Mouse (Mus musculus) brain, embryonic 18.5 days (tissue): ENCODE results near the gene Ttc39d.
A peak's percentile ranks its signal among the peaks of the same experiment; 100 is the strongest.
"Not testable (repeated sequence)": the region's sequence is repeated elsewhere in the genome, so short reads cannot be mapped to it uniquely, and the experiment has no call there.

Source experiments
- DNase-seq: peaks from one replicate; pipeline ENCODE4 v3.0.0-alpha.2; 2012; ENCODE audit warnings: low read depth, low spot score

The Ttc39d gene

DNA sequence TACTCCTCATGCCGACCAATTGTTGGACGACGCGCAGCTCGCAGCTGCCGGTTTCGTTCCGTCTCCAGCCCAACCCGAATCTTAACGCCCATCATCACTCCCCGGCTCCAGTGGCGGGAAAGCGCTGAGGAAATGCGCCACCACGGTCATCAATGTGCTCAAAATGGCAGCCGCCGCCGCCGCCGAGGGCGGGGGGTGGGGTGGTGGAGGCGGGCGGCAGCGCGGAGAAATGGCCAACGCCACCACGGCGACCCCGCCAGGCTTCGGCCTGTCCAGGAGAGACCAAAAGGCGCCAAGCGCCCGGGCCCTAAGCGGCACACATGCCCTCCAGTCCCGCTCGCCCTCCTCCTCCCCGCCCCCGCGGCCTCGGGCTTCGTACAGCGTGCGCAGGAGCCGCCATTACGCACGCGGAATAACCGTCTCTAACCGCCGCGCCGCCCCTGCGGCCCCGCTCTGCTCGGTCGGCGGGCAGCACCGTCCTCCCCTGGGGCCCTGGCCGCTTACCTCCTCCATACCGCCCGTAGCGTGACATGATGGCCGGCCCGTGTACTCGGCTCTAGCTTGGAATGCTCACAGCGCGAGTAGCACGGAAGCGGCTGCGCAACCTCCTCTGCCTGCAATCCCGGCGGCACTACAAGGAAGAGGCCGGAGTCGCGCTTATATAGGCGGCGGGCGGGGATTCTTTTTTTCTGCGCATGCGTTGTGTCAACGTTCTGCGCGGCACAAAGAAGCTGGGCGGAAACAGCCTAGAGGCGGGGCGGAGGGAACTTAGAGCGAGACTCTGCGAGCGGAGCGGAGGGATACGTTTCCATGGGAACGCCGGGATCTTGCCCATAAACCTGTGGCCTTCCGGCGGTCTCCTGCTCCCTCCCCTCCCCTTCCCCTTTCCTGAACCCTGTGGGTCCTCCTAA lies at the start of gene Ttc39d, which contains the start of gene Srsf7:
Gene Ttc39d, plus strand, starts transcription at position 790 of the 911 bp plus-strand sequence.
Gene Srsf7, minus strand, starts transcription at position 637 of the 911 bp plus-strand sequence.
- peak; percentile 96 for DNase-seq

DNA sequence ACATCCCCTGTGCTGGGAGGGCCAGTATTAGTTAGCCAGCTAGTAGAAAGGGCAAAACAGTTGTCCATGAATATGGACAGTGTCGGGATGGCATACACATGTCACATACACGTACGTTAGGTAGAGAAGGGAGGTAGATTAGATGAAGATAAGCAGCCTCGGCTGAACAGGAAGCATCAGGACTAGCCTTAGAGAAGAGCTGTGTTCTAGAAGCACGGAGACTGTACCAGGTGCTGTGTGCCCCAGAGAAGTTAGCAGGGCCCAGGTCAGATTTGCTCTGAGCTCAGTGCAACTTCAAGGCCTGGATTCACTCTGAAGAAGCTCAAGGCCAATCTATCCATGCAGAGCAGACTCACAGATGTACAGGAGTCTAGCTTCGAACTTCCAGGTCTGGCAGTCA lies 49.8 kb upstream of the Ttc39d start:
- DNase-seq, result no peak

DNA sequence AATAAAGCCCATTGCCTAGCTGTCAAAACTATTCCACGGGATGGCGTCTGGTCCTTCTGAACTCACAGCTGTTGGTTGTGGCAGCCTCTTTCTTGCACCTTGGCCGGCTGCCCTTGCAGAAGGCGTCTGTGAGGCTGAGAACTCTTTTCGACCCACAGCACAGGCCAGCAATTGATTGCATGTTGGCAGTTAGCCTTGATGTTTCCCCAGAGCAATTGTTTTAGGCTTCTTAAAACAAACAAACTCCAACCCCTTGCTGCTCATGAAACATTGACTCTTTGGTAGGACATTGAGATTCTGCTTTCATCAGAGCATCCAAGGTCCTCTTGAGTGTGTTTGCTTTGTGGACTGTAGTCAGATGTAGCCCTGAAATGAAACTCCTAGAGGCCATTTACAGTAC lies 46.8 kb upstream of the Ttc39d start:
- peak; percentile 49 for DNase-seq

DNA sequence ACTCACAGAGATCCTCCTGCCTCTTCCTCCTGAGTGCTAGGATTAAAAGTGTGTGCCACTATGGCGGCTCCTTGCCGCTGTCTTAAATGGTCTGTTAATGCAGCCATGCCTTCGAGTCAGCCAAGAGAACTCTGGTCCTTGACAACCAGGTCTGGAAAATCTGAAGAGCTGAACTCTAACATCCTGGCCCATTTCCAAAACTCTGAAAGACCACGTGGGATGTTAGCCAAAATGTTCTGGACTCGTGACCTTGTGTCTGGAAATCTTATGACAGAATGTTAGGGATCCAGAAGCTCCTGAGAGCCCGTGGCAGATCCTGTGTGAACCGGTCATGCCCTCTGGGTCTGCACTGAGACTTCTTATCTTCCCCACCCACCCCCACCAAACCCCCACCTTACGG lies 43.3 kb upstream of the Ttc39d start:
- DNase-seq, result no peak

DNA sequence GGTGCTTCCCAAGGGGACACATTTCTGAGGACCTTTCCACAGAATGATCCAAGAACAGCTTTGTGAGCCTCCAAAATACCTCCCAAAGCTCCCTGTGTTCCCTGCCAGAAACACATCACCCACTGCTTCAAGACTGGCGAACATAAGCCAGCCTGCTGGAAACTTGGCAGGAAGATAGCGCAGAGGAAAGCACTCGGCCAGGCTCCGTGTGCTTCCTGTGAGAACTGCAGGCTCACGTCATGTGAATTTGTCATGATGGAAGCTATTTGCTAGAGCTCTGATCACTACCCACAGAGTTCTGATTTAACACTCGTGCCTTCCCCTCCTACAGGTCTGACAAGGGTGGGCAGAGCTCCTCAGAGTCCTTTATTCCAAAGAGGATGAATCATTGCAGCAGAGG lies 41.5 kb upstream of the Ttc39d start:
- peak; percentile 60 for DNase-seq

DNA sequence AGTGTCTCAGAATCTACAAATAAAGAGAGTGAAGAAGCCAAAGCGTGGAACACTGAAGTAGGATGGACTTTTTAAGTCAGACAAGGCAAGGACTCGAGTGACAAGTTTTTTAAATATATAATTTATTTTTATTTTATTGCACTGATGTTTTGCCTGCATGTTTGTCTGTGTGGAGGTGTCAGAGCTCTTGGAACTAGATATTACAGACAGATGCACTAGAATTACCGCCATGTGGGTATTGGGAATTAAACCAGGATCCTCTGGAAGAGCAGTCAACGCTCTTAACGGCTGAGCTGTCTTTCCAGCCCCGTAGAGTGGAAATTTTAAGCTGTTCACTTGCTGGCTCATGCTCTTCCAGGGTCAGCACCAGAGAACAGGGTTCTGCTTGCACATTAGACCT lies 40.9 kb upstream of the Ttc39d start:
- DNase-seq, result no peak

DNA sequence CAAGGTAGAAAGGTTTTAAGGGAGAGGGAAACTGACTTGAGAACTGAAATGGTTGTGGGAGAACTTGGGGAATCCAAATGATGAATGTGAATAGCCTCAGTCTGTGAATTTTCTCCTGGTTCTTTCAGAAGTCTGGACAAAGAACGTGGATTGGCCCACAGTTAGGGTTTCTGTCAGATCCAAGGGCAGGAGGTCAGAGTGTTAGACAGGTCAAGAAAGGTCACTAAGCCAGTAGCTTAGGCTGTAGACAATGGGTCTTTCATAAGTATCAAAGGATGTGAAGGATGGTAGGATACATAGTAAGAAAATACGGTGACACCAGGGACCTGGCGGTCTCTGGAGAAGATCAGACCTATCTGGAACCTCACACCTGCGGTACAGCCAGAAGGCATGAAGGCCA lies 39.8 kb upstream of the Ttc39d start:
- no peak for DNase-seq

DNA sequence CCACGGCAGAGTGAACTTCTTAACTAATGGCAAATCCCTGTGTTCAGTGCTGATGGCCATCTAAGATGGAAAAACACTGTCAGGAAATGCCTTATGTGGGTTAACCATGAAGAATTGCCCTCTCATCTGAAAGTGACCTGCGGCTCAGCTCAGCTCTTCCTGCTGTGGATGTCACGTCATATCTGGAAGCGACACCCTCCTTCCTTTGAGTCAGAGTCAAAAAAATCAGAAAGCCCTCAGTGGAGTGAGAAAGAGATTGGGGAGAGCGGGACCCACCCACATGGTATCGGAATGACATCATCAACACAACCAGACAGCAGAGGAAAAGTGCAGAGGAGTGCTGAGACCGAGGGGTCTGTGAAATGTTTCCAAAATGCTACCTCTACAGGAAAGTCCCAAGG lies 39.4 kb upstream of the Ttc39d start:
- DNase-seq, result no peak

DNA sequence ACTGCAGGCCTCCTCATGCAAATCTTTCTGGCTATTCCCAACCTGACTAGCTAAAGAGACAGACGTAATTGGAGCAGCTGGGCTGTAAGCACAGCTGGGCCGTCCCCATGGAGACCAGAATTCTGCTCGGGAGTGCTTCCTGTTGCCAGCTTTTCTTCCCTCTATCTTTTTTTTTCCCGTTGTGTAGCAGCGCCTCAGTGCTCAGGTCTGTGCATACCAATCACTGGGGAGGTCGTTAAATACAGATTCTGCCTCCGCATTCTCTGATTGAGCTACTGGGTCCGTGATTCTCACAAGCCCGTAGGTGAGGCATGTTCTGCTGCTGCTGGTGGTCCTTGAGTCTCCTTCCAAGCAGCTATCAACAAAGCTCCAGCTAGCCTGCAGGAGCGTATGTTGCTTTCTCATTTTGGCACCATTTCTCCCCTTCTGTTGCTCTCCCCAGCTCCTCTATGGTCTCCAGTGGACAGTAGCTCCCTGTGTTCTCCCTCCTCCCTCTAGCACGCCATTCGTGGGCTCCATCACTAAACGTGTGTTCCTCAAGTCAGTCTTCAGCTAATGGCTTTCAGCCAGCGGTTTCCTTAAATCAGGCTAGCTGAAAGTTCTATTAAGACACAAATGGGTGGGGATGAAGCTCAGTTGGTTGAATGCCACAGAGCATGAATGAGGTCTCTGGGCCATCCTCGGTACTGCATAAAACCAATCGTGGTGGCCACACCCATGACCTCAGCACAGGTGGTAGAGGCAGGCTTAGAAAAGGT lies 38.7 kb upstream of the Ttc39d start:
- peak; percentile 69 for DNase-seq

DNA sequence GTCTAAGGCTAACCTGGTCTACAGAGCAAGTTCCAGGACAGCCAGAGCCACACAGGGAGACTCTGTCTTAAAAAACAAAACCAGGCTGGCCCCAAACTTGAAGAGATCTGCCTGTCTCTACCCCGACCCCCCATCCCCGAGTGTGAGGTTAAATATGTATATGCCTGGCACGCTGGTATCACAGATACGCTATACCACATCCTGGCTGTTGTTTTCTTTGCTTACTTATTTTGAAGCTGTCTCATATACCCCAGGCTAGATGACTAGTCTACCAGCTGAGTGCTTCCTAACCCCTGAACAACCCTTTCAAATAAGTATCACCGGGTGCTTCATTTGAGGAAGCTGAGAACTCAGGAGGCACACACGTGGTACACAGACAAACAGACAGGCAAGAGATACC lies 37.5 kb upstream of the Ttc39d start:
- DNase-seq, result no peak

DNA sequence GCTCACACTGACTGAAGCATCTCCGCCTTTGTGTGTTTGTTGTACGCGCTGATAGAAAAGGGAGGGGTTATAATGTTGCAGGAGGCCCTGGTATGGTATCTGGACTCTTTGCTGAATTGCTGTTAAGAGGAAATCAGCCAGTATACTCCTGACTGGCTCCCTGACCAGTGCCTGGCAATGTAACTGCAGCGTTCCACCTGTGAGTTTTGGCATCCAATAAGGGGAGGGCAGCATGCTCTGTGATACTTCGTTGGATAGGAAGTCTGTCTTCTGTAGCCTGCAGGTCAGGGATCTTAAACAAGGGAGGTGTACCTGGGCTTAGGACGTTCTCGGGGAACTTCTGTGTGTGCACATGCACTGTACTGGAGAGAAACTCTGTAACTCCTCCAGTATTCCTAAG lies 36.3 kb upstream of the Ttc39d start:
- no peak for DNase-seq

DNA sequence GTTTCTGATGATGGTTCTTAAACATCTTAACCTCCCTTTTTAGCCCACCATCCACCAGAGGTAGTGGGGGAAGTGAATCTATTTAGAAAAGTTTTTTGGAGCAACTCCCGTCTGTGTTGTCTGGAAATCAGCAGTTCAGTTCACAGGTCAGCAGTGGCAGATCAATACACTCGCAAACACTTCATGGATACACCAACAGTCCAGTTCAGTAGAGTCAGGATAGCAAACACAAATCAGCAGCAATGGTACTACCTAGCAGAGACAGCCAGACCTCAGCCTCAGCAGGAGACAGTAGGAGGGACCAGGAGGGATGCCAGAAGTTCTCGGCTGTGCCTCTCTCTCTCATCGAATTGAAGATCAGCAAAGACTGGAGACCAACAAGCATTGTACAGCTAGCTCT lies 35.3 kb upstream of the Ttc39d start:
- DNase-seq, result no peak

DNA sequence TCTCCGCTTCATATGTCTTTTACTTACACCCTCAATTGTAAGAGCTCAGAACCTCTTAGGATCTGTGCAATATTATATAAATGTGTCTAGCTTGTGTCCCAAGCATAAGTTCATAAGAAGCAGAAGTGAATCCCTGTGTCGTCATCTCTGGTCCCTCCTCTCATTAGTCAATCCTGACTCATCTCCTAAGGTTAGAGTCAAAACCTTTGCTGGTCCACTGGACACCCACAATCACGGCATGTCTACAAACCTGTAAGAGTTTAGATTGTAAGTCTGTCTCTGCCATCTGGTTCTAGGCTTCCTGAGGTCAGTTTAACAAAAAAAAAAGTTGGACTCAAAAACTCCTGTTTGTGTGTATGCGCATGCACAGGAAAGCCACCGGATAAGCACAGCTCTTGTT lies 34.5 kb upstream of the Ttc39d start:
- DNase-seq, result no peak

DNA sequence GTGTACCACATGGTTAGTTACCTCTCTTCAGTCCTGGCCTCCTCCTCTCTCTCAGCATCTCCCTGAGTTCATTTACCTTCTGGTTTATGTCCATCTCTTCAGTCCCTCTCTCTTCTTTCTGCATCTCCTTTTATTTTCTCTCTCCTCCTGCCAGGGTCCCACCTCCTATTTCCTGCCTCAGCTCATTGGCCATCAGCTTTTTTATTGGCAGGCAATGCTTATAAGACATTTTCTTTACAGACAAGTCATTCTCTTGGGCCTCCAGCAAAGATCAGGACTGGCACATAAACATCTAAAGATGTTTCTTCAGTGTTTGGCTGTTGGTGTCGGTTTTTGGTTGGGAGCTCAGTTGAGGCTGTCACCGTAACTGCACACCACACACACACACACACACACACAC lies 33.6 kb upstream of the Ttc39d start:
- DNase-seq, result no peak

DNA sequence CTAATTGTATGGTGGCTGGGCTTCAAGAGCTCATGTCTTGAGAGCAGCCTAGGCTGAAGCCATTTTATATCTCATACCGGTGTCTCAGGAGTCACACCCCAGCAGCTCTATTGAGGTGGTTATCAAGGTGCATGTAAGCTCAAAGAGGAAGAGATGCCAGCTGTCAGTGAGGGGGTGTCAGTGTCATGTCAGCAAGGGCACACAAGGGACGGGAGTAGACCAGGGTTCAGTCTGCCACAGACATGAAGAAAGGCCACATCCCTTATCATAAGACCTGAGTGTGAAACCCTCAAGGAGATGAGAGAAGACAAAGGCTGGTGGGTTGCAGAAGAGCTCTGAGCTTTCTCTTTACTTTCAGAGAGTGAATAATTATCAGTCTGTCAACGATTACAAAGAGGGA lies 33.1 kb upstream of the Ttc39d start:
- DNase-seq, result no peak

DNA sequence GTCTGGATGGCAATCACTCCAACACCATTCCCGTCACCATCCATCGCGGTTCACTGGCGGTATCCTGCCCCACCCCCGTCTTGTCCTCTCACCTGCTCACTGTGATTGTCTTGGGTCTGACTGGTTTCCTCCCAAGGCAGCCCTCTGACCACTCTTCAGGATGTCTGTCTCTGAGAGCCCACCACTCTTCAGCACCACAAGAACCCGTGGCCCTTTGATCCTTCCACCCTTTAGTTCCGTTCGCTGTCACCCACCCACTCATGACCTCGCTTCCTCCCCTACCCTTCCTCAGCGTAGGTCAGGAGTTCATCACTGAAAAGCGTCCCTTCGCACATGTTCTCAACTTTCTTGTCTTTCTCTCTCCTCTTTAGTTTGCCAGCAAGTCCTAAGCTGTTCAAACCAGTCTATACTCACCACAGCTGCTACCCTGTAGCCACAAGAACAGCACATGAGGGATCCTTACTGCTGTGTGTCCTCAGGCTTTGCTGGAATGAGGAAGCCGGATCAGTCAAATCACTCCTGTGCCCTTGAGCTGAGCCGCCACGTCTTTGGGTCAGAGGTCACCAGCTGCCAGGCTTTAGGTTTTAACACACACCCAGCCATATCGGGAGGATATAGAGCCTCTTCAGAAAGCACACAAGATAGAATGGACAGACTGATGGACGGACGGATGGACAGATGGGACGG lies 32.4 kb upstream of the Ttc39d start:
- DNase-seq, result no peak

DNA sequence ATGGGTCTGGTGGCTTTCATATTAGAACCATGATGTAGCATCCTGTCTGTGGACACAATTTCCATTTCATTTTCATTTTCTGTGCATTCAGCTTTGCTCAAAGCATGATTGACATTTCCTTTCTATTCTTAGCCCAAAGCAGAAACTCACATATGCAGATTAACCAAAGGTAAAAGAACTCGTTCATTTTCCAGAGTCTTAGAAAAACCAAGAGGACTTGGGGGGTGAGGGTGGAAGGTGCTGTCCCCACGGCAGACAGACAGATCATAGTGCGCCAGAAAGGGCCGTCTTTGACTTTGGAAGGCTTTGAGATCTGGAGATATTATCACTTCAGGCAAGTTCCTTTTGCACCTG lies 31.9 kb upstream of the Ttc39d start:
- DNase-seq, result no peak

DNA sequence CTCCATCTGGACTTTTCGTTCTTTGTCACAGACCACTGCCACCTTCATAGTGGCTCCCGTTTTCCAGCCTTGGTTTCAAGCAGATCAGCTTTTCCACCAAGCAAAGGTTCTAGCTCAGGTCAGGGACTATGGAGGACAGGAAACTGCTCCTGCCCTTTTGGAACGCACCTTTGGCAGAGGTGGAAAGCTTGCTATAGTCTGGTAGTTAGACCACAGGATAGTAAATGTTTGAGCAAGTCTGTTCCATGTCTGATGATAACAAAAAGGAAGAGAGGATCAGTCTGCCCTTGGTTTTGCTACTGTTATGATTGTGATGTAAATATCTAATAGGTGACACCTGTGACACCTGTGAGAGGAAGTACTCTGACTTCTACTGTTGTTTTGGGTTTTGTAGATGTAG lies 31.3 kb upstream of the Ttc39d start:
- no peak for DNase-seq

DNA sequence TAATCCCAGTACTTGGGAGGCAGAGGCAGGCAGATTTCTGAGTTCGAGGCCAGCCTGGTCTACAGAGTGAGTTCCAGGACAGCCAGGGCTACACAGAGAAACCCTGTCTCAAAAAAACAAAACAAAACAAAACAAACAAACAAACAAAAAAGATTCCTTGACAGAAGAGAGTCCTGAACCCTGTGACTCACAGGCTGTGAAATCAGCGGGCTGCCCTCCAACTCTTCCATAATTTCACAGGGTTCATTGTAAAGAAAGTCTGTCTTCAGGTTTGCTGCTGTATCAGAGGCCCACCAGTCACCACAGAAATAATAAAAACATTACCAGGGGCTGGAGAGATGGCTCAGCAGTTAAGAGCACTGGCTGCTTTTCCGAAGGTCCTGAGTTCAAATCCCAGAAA lies 28.4 kb upstream of the Ttc39d start:
- not testable (repeated sequence) for DNase-seq

DNA sequence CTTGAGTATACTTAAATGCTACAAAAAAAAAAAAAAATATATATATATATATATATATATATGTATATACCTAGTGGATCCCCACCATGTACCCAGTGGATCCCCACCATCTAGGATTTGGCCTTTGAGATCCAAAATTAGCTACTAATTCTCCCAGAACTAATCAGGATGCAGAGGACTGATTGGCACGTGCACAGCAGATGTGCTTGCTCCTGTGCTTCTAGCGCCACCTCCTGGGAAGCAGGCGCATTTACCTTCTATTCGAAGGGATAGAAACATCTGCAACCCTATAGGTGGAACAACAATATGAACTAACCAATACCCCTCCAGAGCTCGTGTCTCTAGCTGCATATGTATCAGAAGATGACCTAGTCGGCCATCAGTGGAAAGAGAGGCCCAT lies 27.3 kb upstream of the Ttc39d start:
- no peak for DNase-seq

DNA sequence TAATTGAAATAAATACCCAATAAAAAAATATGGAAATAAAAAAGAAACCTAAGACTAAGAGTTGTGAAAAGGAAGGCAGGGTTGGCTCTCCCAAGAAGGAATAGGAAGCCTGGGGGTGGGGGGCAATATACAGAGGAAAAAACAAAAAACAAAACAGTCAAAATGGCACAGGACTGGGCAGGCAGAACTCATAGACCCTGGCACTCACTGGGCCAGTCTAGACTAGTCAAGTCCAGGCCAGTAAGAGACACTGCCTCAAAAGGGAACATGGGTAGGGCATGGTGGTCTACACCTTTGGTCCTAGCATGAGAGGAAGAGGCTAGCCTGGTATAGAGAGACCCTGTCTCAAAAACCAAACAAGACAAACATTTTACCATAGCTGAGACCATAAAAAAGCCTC lies 26.8 kb upstream of the Ttc39d start:
- DNase-seq, result no peak

DNA sequence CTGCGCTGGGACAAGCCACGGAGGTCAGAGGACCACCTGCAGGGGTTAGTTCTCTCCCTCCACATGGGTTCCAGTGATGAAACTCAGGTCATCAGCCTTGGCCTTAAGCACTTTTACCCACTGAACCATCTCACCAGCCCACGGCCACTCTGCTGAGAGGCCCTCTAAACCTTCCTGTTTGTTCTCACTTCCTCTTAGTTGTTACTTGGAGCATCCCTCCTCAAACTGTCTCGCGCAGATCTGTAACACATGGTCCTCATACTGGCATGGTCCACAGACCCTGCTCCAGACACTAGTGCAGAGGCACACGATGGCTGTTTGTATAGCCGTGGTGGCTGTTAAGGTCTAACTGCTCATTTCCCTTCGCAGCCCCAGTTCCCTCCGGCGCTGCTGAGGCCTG lies 23.6 kb upstream of the Ttc39d start:
- DNase-seq, result no peak
